Mouse (Mus musculus) small intestine, adult 2 months (tissue): Measurements from ENCODE around the gene Orm1. TPM values are rescaled to one million over a fixed set of nuclear protein-coding genes. Genes with fewer than 3 reads are reported as not detected.

ENCODE experiments used
- H3K27ac ChIP-seq: fragments of 200-500 bp; 2 replicates; pipeline ENCODE4 v1.5.1; 2012; ENCODE audit warnings: low read depth, low read length, control low read depth, inconsistent platforms; ENCODE audit not compliant: insufficient read depth
- H3K27me3 ChIP-seq: fragments of 200-500 bp; 2 replicates; pipeline ENCODE4 v1.6.1; 2012; ENCODE audit warnings: mild to moderate bottlenecking, moderate library complexity, low read length, inconsistent platforms; ENCODE audit not compliant: control insufficient read depth, insufficient read depth
- H3K36me3 ChIP-seq: fragments of 200-500 bp; 2 replicates; pipeline ENCODE4 v1.6.1; 2012; ENCODE audit warnings: mild to moderate bottlenecking, low read length, control low read depth, inconsistent platforms; ENCODE audit not compliant: control insufficient read depth, insufficient read depth
- H3K4me1 ChIP-seq: fragments of 200-500 bp; 2 replicates; pipeline ENCODE4 v1.6.1; 2012; ENCODE audit warnings: low read length, inconsistent platforms, mixed read lengths; ENCODE audit not compliant: control insufficient read depth, insufficient read depth, insufficient read length
- H3K4me3 ChIP-seq: fragments of 200-500 bp; 2 replicates; pipeline ENCODE4 v1.5.1; 2012; ENCODE audit warnings: low read depth, mild to moderate bottlenecking, control low read depth, inconsistent platforms, low read length, moderate library complexity
- CTCF ChIP-seq: fragments of 200-500 bp; IDR thresholded peaks from 2 replicates; pipeline ENCODE4 v1.5.1; 2012; ENCODE audit warnings: low read depth, mild to moderate bottlenecking, control low read depth, inconsistent platforms, low read length, moderate library complexity, mixed read lengths; ENCODE audit not compliant: insufficient replicate concordance, insufficient read length; ENCODE audit errors: extremely low read depth
- POLR2A ChIP-seq: fragments of 200-500 bp; IDR thresholded peaks from 2 replicates; pipeline ENCODE4 v1.6.1; 2012; ENCODE audit warnings: low read depth, mild to moderate bottlenecking, control low read depth, inconsistent platforms, low read length, moderate library complexity
- WGBS: fragments of 180-500 bp; shearing (Covaris S2); methylation state at CpG from one replicate; pipeline ENCODE4 v1.1.7; 2018; 5-methylcytosine and 5-hydroxymethylcytosine counted together
- polyA plus RNA-seq: library from polyadenylated mRNA; depleted of rRNA; stranded (reverse); fragments of >200 nt; gene quantifications from 2 replicates; pipeline ENCODE4 v1.2.3, GENCODE M21; 2012

The Orm1 gene
- polyA plus RNA-seq, 1 experiment: not detected

DNA sequence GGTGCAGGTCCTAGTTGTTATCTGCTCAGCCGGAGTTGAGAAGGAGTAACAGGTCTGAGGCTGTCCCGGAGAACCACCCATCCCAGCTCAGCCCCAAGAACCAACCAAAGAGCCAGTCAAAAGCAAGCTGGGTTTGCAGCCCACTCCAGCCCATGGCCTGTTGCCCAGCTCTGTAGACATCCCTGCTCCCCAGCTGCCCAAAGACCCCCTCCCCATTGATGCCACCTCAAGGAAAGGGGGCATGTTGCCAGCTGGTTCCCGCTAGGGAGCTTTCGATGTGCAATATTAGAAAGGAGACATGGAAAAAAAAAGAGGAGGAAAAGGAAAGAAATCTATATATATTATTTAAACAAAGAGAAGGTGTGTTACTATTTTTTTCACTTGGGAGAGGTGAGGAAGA, 11.0 kb upstream of the Orm1 start:
- H3K4me3 ChIP-seq: no peak overlapping the region
- TF ChIP-seq POLR2A (no peak), CTCF (no peak)
- WGBS: 93% methylated on average over 4 of the region's 4 CpGs
- no peak overlapping the region for H3K27ac ChIP-seq
- H3K36me3 ChIP-seq: no peaks in the 10 kb centered on the region
- H3K27me3 ChIP-seq: no peaks in the 10 kb centered on the region
- H3K4me1 ChIP-seq: no peaks in the 10 kb centered on the region

DNA sequence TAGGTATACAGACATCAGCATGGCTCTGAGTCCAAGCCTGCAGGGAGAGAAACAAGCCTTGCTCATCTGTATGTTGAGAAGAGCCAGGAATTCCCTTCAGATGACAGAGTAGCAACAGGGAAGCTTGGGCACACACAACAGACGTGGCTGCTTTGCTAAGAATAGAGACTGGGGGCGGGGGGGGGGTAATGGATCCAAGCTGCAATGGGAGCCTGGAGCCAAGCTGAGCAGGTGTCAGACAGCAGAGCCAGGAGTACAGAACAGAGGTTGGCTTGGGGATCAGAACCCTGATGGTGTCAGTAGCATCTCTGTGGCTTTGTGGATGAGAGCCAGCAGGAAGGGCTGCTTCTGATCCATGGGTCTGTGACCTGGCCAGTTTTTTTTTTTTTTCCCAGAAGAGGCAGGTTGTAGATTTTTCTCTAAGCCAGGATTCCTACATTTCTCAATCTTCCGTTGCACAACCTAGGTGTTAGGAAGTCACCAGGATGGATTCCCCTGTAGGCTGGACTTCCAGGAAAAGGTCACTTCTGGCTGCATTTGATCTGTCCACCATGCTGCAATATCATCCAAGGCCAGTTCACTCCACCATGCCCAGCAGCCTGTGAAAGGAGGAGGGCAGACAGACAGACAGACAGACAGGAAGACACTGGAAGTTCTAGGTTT, 5.8 kb upstream of the Orm1 start:
- 65% methylated on average over 3 of the region's 3 CpGs for WGBS
- no peaks in the 10 kb centered on the region for H3K36me3 ChIP-seq
- H3K27ac ChIP-seq: no peak overlapping the region
- H3K27me3 ChIP-seq: no peaks in the 10 kb centered on the region
- no peak overlapping the region for H3K4me3 ChIP-seq
- no peaks in the 10 kb centered on the region for H3K4me1 ChIP-seq
- TF ChIP-seq POLR2A (no peak), CTCF (no peak)

DNA sequence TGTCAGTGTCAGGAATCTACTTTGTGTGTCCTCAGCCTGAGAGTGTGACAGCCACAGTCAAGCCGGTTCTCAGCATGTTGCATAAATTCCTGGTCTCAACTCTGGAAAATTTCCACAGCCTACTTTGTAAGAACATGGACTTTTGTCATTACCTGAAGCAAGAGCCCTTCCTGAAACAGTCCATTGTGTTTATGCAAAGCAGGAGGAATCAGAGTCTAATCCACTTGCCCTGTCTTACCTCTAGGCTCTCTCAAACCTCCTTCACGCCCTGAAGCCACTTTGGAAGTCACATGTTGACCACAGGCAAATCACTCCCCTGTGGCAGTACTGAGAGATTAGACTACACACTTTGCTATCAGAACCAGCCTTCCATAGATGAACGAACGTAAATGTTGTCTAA, 1.9 kb upstream of the Orm1 start:
- WGBS: 39% methylated on average over 4 of the region's 4 CpGs
- no peak for TF ChIP-seq POLR2A
- no peak for TF ChIP-seq CTCF
- no peak overlapping the region for H3K27ac ChIP-seq
- no peaks in the 10 kb centered on the region for H3K36me3 ChIP-seq
- H3K4me3 ChIP-seq: no peak overlapping the region
- no peaks in the 10 kb centered on the region for H3K4me1 ChIP-seq
- no peaks in the 10 kb centered on the region for H3K27me3 ChIP-seq

DNA sequence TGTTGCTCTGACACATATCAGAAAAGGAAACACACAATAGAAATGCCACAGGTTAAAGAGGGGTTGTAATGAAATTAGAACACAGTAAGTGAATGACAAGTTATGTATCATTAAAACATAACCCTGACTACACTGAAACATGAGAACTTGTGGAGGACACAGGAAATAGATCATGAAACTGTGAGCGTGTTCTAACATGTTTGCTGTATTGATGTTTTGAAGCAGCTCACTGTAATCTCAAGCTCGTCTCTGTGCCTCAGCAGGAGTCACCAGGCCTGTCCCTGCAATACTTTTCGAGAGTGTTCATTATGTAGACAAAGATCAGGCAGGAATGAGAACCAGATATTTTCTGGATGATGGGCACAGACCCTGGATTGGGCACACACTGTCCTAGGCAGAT, 752 bp upstream of the Orm1 start:
- WGBS: 70% methylated on average over 3 of the region's 3 CpGs
- Histone ChIP-seq H3K4me1 (no peaks in the 10 kb centered on the region), H3K27ac (no peak overlapping the region), H3K4me3 (no peak overlapping the region), H3K36me3 (no peaks in the 10 kb centered on the region), H3K27me3 (no peaks in the 10 kb centered on the region)
- no peak for TF ChIP-seq POLR2A
- no peak for TF ChIP-seq CTCF

DNA sequence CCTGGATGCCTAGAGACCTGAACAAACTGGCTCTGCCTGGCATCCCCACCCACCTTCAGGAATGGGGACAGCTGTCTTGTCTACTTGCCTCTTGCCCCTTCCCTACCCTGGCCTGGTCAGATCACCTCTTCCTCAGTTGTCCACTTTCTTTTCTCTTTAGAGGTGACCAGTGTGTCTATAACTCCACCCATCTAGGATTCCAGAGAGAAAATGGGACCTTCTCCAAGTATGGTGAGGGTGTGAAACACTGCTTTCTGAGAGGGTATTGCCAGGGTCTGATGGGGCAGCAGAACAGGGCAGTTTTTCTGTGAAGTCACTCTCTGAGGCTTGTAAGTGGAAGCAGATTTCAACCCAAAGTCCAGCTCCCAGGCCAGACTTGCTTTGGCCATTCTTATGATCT, 901 bp downstream of the Orm1 start:
- TF ChIP-seq POLR2A: no peak
- no peak for TF ChIP-seq CTCF
- Histone ChIP-seq H3K4me3 (no peak overlapping the region), H3K27me3 (no peaks in the 10 kb centered on the region), H3K36me3 (no peaks in the 10 kb centered on the region), H3K4me1 (no peaks in the 10 kb centered on the region), H3K27ac (no peak overlapping the region)

DNA sequence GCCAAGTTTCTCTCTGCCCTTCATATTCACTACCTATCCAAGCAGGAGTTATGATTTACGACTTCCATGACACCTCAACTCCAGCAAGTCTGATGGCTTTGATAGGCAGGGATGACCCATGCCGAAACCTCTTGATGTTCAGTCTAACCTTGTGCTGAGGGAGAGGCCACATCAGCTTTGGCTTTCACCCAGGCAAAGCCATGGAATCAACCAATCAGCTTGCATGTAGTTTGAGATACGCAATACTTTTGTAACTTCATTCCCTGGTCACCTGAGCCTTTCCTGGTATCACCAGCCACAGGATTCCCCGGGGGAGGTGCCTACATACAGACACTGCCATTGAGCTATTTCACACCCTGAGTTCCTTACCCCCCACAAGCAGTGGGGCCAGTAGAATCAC, 2.3 kb downstream of the Orm1 start:
- no peak for TF ChIP-seq POLR2A
- TF ChIP-seq CTCF: no peak
- Histone ChIP-seq H3K4me1 (no peaks in the 10 kb centered on the region), H3K36me3 (no peaks in the 10 kb centered on the region), H3K4me3 (no peak overlapping the region), H3K27me3 (no peaks in the 10 kb centered on the region), H3K27ac (no peak overlapping the region)
- 76% methylated on average over 4 of the region's 4 CpGs for WGBS

DNA sequence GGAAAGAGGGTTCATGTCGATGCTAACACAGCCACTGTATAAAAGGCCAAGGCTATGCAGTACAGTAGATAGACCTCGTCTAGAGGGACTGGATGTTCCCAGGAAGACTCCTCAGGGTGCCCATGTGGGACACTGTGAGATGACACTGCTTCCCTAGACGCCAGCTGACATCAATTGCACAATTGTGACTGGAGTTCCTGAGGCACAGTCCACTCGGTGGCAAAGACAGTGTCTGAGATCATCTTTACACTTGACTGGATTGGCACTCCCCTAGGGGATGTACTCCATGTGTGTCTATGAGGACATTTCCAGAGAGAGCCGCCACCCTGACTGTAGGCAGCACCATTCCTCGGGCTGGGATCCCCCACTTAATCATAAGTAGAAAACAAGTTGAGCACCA, 4.2 kb downstream of the Orm1 start:
- 66% methylated on average over 6 of the region's 6 CpGs for WGBS
- no peak for TF ChIP-seq POLR2A
- TF ChIP-seq CTCF: no peak
- Histone ChIP-seq H3K27me3 (no peaks in the 10 kb centered on the region), H3K36me3 (no peaks in the 10 kb centered on the region), H3K27ac (no peak overlapping the region), H3K4me3 (no peak overlapping the region), H3K4me1 (no peaks in the 10 kb centered on the region)
